Mouse (Mus musculus) CD4-positive helper T cell, adult 2 months (primary cell): Measurements from ENCODE around the gene Prpf6.

Experiments
- DNase-seq: peaks from one replicate; pipeline ENCODE4 v3.0.0-alpha.2; 2012; ENCODE audit warnings: low read depth, missing footprints, low spot score

The Prpf6 gene

GRCm38 (mm10) chr2:181657441-181657840, 65.8 kb downstream of the Prpf6 start:
- no peak for DNase-seq

GRCm38 (mm10) chr2:181658528-181658927, 66.9 kb downstream of the Prpf6 start:
- DNase-seq: no peak

GRCm38 (mm10) chr2:181658930-181659555, 67.4 kb downstream of the Prpf6 start:
- peak; percentile 54 for DNase-seq

GRCm38 (mm10) chr2:181659609-181660055, 68.0 kb downstream of the Prpf6 start:
- peak; percentile 82 for DNase-seq

GRCm38 (mm10) chr2:181662620-181663297, 71.1 kb downstream of the Prpf6 start:
- no peak for DNase-seq

- DNase-seq: no peak
Measured at GRCm38 (mm10) chr2:181663298-181663630, 71.6 kb downstream of the Prpf6 start.

GRCm38 (mm10) chr2:181670285-181670912, 78.7 kb downstream of the Prpf6 start:
- no peak for DNase-seq

- no peak for DNase-seq
Measured at GRCm38 (mm10) chr2:181670913-181671311, 79.2 kb downstream of the Prpf6 start.

GRCm38 (mm10) chr2:181671326-181671725, 79.7 kb downstream of the Prpf6 start, which contains the start of gene Sox18:
TSS of gene Sox18 (minus strand) at chr2:181671640.
- DNase-seq: no peak

GRCm38 (mm10) chr2:181671984-181672383, 80.3 kb downstream of the Prpf6 start:
- DNase-seq: no peak

GRCm38 (mm10) chr2:181673501-181673900, 81.8 kb downstream of the Prpf6 start:
- no peak for DNase-seq

- DNase-seq: no peak
Measured at GRCm38 (mm10) chr2:181674934-181675333, 83.3 kb downstream of the Prpf6 start.

GRCm38 (mm10) chr2:181675454-181675853, 83.8 kb downstream of the Prpf6 start:
- DNase-seq: no peak

- DNase-seq: no peak
Measured at GRCm38 (mm10) chr2:181676424-181676823, 84.8 kb downstream of the Prpf6 start.

GRCm38 (mm10) chr2:181677096-181677754, 85.6 kb downstream of the Prpf6 start:
- DNase-seq: no peak

GRCm38 (mm10) chr2:181677755-181678098, 86.1 kb downstream of the Prpf6 start:
- DNase-seq: no peak

- peak; percentile 86 for DNase-seq
Measured at GRCm38 (mm10) chr2:181678780-181679179, 87.1 kb downstream of the Prpf6 start.

- DNase-seq: peak; percentile 83
Measured at GRCm38 (mm10) chr2:181679951-181680715, 88.5 kb downstream of the Prpf6 start, which contains the start of gene Tcea2. TSS of gene Tcea2 (plus strand) at chr2:181680310.

GRCm38 (mm10) chr2:181680716-181681117, 89.0 kb downstream of the Prpf6 start:
- peak; percentile 48 for DNase-seq

GRCm38 (mm10) chr2:181681978-181682377, 90.3 kb downstream of the Prpf6 start:
- no peak for DNase-seq

GRCm38 (mm10) chr2:181683381-181683780, 91.7 kb downstream of the Prpf6 start:
- no peak for DNase-seq
